In genomic region chr19:57494020-57494419, GRCm38 (mm10) we compare ENCODE assay signal across 25 mouse cellular contexts.
"Had no signal": no experiment of that assay in that cellular context is flagged by ENCODE, and none has a peak within 500 bp of the region (broad histone marks: within the 10 kb centered on the region; RNA-seq: fewer than 3 reads in every experiment).

No protein-coding gene starts in this region.

- H3K27me3 ChIP-seq: heart, embryonic 12.5 days; hindbrain, embryonic 13.5 days; hindbrain, embryonic 15.5 days; kidney, embryonic 15.5 days; limb, embryonic 15.5 days; liver, embryonic 12.5 days had no signal

- DNase-seq: gastrocnemius, postnatal 25 days; heart, adult 18-20 months; heart, postnatal 10 days; heart, postnatal 4 days; kidney, adult 11 months; kidney, adult 2 months; kidney, adult 9 months; kidney, postnatal 14 days; kidney, postnatal 36 days; layer of hippocampus, adult 9-11 months; layer of hippocampus, postnatal 36 days; left cerebral cortex, postnatal 4 days had no signal

- H3K9me3 ChIP-seq: heart, embryonic 10.5 days; hindbrain, embryonic 10.5 days; hindbrain, embryonic 13.5 days; hindbrain, embryonic 15.5 days; kidney, embryonic 15.5 days; limb, embryonic 13.5 days; limb, embryonic 15.5 days; liver, embryonic 12.5 days had no signal

- H3K27ac ChIP-seq: heart, embryonic 10.5 days; hindbrain, embryonic 10.5 days; hindbrain, embryonic 13.5 days; hindbrain, embryonic 15.5 days; hindbrain, postnatal 0 days; kidney, embryonic 15.5 days; kidney, postnatal 0 days; limb, embryonic 13.5 days; limb, embryonic 15.5 days; liver, embryonic 12.5 days; liver, embryonic 14.5 days had no signal

- H3K9ac ChIP-seq: heart, embryonic 12.5 days; hindbrain, embryonic 13.5 days; hindbrain, embryonic 15.5 days; kidney, embryonic 15.5 days; limb, embryonic 13.5 days; limb, embryonic 15.5 days; liver, embryonic 12.5 days; liver, embryonic 14.5 days had no signal

- ATAC-seq: hindbrain, postnatal 0 days; intestine, embryonic 16.5 days; liver, embryonic 12.5 days had no signal

- H3K4me3 ChIP-seq: heart, embryonic 10.5 days; heart, embryonic 12.5 days; hindbrain, embryonic 10.5 days; hindbrain, embryonic 13.5 days; hindbrain, embryonic 15.5 days; kidney, embryonic 15.5 days; limb, embryonic 13.5 days; limb, embryonic 15.5 days; liver, embryonic 12.5 days had no signal

- H3K4me2 ChIP-seq: heart, embryonic 12.5 days; hindbrain, embryonic 13.5 days; hindbrain, embryonic 15.5 days; kidney, embryonic 15.5 days; limb, embryonic 13.5 days; limb, embryonic 15.5 days; liver, embryonic 12.5 days had no signal

- H3K36me3 ChIP-seq: heart, embryonic 10.5 days; heart, embryonic 12.5 days; hindbrain, embryonic 13.5 days; hindbrain, embryonic 15.5 days; limb, embryonic 13.5 days had no signal

- H3K4me1 ChIP-seq: heart, embryonic 10.5 days; heart, embryonic 12.5 days; liver, embryonic 12.5 days had no signal
